Mouse (Mus musculus) E14TG2a.4 (cell line): ENCODE measurements around the gene Gng5.

Source experiments
- CTCF ChIP-seq: conservative IDR thresholded peaks from 2 replicates; pipeline ENCODE4 v1.5.1; 2014; ENCODE audit warnings: low read length
- NANOG ChIP-seq: IDR thresholded peaks from 2 replicates; pipeline ENCODE4 v1.6.1; 2014; ENCODE audit warnings: borderline replicate concordance, low read length, mixed read lengths
- POU5F1 ChIP-seq: IDR thresholded peaks from 2 replicates; pipeline ENCODE4 v1.6.1; 2014; ENCODE audit warnings: low read length, borderline replicate concordance

DNA sequence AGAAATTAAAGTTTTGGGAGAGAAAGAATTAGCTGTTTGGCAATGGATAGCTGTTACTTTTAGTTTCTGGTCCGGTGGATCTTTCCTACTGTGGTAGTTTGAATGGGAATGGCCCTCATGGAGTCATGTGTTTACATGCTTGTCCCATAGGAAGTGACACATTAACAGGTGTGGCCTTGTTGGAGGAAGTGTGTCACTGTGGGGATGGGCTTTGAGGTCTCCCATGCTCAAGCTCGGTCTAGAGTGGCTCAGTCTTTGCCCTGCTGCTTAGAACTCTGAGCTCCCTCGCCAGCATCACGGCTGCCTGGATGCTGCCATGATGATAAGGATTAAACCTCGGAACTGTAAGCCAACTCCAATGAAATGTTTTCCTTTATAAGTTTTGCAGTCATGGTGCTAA, 48.2 kb upstream of the Gng5 start:
- TF ChIP-seq CTCF, result no peak
- no peak for TF ChIP-seq NANOG
- TF ChIP-seq POU5F1, result no peak
